In the genomic region with DNA sequence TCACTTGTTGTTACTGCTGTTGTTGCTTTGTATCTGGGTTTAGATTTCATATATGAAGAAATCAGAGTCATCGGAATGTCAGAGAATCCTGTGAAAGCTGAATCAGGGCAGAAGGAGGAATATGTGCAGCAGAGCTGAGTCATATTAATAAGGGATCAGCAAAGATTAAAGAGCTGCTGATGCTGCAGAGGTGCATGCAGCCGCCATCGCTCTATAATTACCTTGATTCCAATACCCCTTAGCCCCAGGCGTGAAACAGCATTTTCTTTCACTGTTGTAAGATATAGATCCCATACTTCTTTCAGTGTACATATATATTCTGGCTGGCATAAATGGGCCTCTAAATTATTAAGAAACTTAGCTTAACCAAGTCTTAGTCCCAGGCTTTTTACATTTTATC, we compare ENCODE assay signal across 24 mouse cellular contexts.
"Had no signal": no experiment of that assay in that cellular context is flagged by ENCODE, and none has a peak within 500 bp of the region (broad histone marks: within the 10 kb centered on the region; RNA-seq: fewer than 3 reads in every experiment).

No protein-coding gene starts in this region.

- H3K4me3 ChIP-seq: limb, embryonic 10.5 days; limb, embryonic 13.5 days; liver, embryonic 12.5 days; liver, embryonic 15.5 days; lung, embryonic 15.5 days; megakaryocyte, embryonic 14.5 days; midbrain, embryonic 12.5 days; neural tube, embryonic 12.5 days; stomach, embryonic 15.5 days had no signal

- H3K27me3 ChIP-seq: limb, embryonic 13.5 days; liver, embryonic 12.5 days; liver, embryonic 15.5 days; lung, embryonic 15.5 days; megakaryocyte, embryonic 14.5 days; midbrain, embryonic 12.5 days; neural tube, embryonic 12.5 days; stomach, embryonic 15.5 days had no signal

- H3K9me3 ChIP-seq: limb, embryonic 10.5 days; limb, embryonic 13.5 days; liver, embryonic 12.5 days; liver, embryonic 15.5 days; lung, embryonic 15.5 days; midbrain, embryonic 12.5 days; neural tube, embryonic 12.5 days; stomach, embryonic 15.5 days had no signal

- ATAC-seq: intestine, postnatal 0 days; liver, embryonic 12.5 days had no signal

- H3K9ac ChIP-seq: limb, embryonic 13.5 days; liver, embryonic 12.5 days; liver, embryonic 15.5 days; lung, embryonic 15.5 days; midbrain, embryonic 12.5 days; neural tube, embryonic 12.5 days; stomach, embryonic 15.5 days had no signal

- H3K27ac ChIP-seq: limb, embryonic 10.5 days; limb, embryonic 13.5 days; liver, embryonic 12.5 days; liver, embryonic 15.5 days; lung, embryonic 15.5 days; midbrain, embryonic 12.5 days; neural tube, embryonic 12.5 days; stomach, embryonic 15.5 days had no signal

- DNase-seq: kidney, adult 2 months; kidney, postnatal 10 days; kidney, postnatal 36 days; layer of hippocampus, adult 9-11 months; liver; lung, adult 18-20 months; lung, postnatal 10 days; lung, postnatal 36 days; retina, postnatal 1 day; right cerebral cortex, postnatal 25 days; spleen, adult 18-20 months; thymus, adult 2 months; thymus, postnatal 14 days; thymus, postnatal 4 days had no signal

- H3K4me2 ChIP-seq: limb, embryonic 13.5 days; liver, embryonic 12.5 days; liver, embryonic 15.5 days; lung, embryonic 15.5 days; midbrain, embryonic 12.5 days; neural tube, embryonic 12.5 days; stomach, embryonic 15.5 days had no signal

- H3K36me3 ChIP-seq: limb, embryonic 10.5 days; limb, embryonic 13.5 days; liver, embryonic 12.5 days; liver, embryonic 15.5 days; lung, embryonic 15.5 days; midbrain, embryonic 12.5 days; neural tube, embryonic 12.5 days; stomach, embryonic 15.5 days had no signal

- H3K4me1 ChIP-seq: limb, embryonic 13.5 days; liver, embryonic 12.5 days; liver, embryonic 15.5 days; lung, embryonic 15.5 days; megakaryocyte, embryonic 14.5 days; stomach, embryonic 15.5 days had no signal
